Mouse (Mus musculus) urinary bladder, postnatal 14 days (tissue): ENCODE data around the gene Spred2.

Source experiments
- DNase-seq: peaks from one replicate; pipeline ENCODE4 v3.0.0; 2021; ENCODE audit warnings: low spot score

Spred2 gene

GRCm38 (mm10) chr11:19984029-19984428, 59.9 kb downstream of the Spred2 start:
- no peak for DNase-seq

GRCm38 (mm10) chr11:19985283-19985854, 61.2 kb downstream of the Spred2 start:
- DNase-seq: no peak

DNA sequence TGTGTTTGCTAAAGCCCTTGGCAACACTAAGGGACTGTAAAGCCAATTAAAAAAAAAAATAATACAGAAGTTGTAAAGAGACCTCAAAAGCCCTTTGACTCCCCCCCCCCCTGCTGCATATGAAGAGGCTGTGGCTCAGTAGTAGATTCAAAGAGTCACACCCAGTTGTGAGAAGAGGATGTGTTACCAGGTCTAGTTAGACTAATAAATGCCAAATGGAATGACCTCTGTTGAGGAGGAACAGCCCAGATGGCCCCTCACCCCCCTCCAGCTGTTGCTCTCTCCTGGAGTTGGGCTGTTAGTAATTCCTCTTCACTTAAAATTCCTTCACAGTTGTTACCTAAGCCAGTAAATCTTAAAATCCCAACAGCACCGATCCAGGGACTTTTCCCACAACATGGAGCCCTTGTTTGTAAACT, 62.3 kb downstream of the Spred2 start:
- DNase-seq: no peak

DNA sequence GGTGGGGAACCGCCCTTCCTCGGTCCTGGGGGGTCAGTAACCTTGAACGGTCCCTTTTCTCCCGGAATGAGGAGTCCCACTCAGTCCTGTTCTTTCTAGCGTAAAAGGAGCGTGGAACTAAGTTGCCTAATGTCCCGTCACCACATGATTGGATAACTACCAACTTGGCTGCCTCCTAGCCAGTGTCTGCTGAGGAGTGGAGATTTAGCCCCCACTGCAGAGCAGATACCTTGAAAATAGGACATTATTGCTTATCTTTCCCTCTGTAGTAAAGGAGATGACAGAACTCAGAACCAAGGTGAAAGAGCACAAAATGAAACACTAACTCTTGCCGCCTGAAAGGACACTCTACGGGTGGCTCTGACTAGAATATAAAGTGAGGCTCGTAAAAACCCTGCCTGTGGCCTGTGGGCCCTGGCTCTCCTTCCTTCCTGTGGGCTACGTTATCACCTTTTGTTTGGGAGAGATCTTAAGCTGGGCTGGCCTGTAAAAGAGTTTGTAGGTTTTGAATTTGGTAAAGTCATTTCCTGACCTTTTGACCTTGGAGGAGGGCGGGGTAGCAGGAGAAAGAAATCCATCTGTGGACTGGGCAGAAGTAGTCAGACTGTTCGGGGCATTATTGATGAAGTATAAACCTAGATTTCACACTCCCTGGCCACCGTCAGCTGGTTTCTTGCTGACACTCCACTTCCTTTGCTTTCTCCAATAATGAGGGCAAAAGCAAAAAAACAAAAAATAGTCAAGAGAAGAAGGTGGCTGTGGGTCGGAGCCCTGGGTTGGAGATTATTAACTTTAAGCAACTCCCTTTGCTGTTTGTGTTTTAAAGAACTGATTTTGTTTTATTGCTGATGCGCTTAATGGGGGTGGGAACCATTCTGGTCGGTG, 62.9 kb downstream of the Spred2 start:
- peak; percentile 29 for DNase-seq

- DNase-seq: no peak
These were observed 63.5 kb downstream of the Spred2 start for GRCm38 (mm10) chr11:19987756-19988091.

GRCm38 (mm10) chr11:19988224-19988623, 64.0 kb downstream of the Spred2 start:
- no peak for DNase-seq

- DNase-seq: no peak
These were observed 64.5 kb downstream of the Spred2 start for GRCm38 (mm10) chr11:19988631-19989030.

- no peak for DNase-seq
These were observed 65.2 kb downstream of the Spred2 start for GRCm38 (mm10) chr11:19989141-19989910.

DNA sequence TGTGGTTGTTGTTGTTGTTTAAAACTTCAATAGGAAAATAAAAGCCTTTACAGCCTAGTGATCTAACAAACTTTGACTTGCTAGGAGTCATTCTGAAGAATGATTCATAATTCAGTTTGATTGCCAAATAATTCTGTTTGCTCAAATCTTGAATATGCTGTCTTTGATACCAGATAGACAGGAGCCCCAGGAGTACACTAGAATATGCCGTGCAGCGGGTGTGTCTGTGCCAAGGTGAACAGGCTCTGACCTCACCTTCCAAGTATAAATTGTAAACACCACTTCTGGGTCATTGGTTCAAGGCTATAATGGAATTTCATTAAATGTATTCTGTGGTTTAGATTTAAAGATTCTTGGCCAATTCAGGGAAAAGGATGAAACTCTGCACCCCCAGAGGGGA, 66.6 kb downstream of the Spred2 start:
- no peak for DNase-seq

- peak; percentile 44 for DNase-seq
These were observed 67.3 kb downstream of the Spred2 start for GRCm38 (mm10) chr11:19991303-19991976.

- DNase-seq: peak; percentile 41
These were observed 68.4 kb downstream of the Spred2 start for GRCm38 (mm10) chr11:19992341-19993281.

GRCm38 (mm10) chr11:19993753-19994152, 69.6 kb downstream of the Spred2 start:
- DNase-seq: no peak

DNA sequence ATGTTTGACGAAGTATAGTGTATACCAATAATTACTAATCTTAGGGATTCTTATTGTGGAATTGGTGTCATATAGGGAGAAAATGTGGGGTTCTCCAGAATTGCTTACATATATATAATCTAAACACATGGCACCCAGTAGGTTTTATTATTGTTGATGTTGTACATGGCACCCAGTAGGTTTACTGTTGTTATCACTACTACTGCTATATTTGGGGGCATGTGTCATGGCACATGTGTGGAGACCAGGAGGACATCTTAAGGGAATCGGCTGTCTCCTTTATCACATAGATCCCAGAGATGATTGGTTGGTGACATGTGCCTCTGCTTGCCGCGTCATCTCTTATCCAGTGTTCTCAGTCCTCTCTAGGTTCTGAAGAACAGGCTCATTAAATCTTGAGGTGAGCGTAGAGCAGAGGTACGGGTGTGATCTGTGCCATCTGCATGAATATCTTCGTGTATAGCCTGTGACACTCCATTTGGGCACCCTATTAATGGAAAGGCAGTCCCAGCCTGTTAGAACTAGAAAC, 70.2 kb downstream of the Spred2 start:
- DNase-seq: no peak

DNA sequence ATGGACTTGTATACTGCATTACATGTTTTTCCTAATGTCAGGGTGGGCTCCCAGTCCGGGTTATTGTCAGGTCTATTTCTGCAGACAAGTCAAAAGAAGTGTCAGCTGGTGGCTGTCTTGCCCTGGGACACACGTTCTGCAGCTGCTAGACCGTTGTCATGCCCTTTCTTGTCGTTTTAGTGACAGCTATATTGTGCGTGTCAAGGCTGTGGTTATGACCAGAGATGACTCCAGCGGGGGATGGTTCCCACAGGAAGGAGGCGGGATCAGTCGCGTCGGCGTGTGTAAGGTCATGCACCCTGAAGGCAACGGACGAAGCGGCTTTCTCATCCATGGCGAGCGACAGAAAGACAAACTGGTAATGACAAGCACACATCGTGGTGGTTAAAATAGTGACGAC, 73.8 kb downstream of the Spred2 start:
- no peak for DNase-seq

DNA sequence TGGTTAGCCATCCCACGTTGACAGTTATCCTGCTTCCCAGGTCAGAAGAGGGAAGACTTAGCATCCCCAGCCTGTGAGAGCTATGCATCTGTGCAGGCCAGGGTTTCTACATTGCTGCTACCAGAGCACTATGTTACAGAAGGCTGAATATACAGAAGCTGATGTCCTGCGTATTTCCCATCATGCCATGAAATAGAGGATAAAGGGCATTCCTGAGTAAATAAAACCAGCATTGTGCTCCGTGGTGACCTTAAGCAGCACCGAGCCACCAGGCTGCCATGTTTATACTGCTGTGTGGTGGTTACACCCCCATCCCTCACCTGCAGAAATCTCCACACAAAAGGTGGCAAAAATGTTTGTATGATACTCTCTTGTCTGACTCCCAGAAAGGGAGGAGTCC, 78.7 kb downstream of the Spred2 start:
- no peak for DNase-seq

DNA sequence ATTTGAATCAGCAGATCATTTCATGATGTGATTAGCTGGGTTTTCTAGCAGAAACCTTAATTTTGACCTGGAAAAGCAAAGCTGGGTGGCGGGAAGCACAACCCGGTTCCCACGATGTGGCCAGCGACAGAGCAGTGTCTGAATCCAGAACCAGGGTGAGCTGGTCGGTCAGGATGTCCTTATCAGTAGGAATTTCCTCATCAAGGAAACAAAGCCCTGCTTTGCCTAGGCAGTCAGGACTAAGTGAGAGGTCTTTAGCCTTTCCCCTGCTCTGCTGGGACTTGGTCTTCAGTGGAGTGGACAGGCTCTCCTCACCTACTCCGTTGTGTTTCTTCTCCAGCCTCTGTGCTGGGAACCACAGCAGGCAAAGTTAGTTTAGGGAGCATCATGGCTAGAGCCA, 83.5 kb downstream of the Spred2 start:
- DNase-seq: no peak

DNA sequence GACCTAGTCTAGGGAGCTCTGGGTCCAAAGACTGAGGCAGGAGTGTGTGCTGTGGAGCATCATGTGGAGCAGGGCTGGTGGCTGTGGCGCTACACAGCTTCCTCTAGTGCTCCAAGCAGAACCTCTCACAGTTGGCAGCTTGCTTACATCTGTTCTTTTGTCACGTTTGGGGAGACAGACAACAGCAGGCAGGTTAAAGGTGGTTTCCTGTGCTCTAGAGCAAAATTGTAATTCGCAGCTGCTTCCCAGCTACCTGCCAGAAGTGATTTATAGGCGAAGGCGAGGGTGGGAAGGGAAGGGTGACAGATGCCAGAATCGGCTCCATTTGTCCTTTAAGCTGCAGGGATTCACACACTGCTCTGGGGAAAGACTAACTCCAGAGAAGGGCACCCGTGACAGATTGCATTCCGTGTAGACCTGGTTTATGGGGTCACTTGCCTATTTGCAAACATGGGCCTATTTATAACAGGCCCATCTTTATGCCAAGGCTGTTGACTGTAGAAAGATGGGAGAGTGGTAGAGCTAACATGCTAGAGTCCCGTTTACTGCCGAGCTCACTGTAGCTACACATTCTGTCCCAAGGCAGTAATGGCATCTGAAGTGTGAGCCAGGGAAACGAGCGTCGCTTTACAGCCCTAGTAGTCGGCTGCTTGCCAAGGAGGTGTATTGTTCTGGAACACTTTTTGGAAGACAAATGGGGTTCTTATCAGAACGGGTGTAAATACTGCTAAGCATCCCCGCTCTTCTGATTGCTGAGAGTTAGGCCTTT, 87.2 kb downstream of the Spred2 start:
- DNase-seq: no peak

DNA sequence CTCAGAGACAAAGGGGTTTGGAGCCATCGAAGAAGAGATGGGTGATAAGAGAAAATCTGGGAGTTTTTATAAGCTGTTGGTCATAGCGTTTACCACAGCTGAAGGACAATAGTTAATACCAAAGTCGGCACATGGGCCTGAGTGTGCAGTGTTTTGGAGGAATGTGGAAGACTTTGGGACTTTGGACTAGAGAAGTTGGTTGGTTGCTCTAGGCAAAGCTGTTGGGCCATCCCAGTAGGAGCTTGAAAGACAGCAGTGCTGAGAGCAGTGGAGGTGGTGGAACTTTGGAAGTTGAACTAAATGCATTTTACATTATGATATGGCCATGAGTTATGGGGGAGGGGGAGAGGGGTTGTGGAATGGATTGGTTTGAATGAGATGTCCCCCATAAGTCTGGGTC, 89.2 kb downstream of the Spred2 start:
- DNase-seq: no peak

- no peak for DNase-seq
These were observed 93.8 kb downstream of the Spred2 start for GRCm38 (mm10) chr11:20017937-20018336.

GRCm38 (mm10) chr11:20018905-20019304, 94.7 kb downstream of the Spred2 start:
- no peak for DNase-seq
